Mouse (Mus musculus) CD4-positive, CD25-positive, alpha-beta regulatory T cell, adult 9 weeks (primary cell): ENCODE results near the gene Olfr1170. TPM values are rescaled to one million over a fixed set of nuclear protein-coding genes. Genes with fewer than 3 reads are reported as not detected.

Experiments
- polyA plus RNA-seq: library from polyadenylated mRNA; unstranded; fragments of 100-300 nt; shearing (Covaris generic); gene quantifications from one replicate; pipeline ENCODE4 v1.2.1, GENCODE M21; 2017

Gene Olfr1170
- polyA plus RNA-seq: not detected

GRCm38 (mm10) chr2:88228234-88228633 is at the start of gene Olfr1170:
Gene Olfr1170 (minus strand): TSS chr2:88228334.

GRCm38 (mm10) chr2:88181580-88181979 is 46.6 kb downstream of the Olfr1170 start, which contains the start of gene Olfr1168:
Gene Olfr1168 (plus strand): TSS chr2:88181880.

Other genes starting within 250 kb of the Olfr1170 start
- gene Olfr1158, start 238.2 kb downstream of the Olfr1170 start, polyA plus RNA-seq: not detected
- gene Olfr1160, start 220.1 kb downstream of the Olfr1170 start, polyA plus RNA-seq: not detected
- not detected for gene Olfr1161, start 205.6 kb downstream of the Olfr1170 start, polyA plus RNA-seq
- not detected for gene Olfr73, start 190.6 kb downstream of the Olfr1170 start, polyA plus RNA-seq
- not detected for gene Olfr1162, start 177.2 kb downstream of the Olfr1170 start, polyA plus RNA-seq
- not detected for gene Olfr1163, start 156.5 kb downstream of the Olfr1170 start, polyA plus RNA-seq
- not detected for gene Olfr1164, start 134.4 kb downstream of the Olfr1170 start, polyA plus RNA-seq
- gene Olfr1166, start 100.1 kb downstream of the Olfr1170 start, polyA plus RNA-seq: not detected
- not detected for gene Olfr1167, start 73.1 kb downstream of the Olfr1170 start, polyA plus RNA-seq
- not detected for gene Olfr1168, start 46.5 kb downstream of the Olfr1170 start, polyA plus RNA-seq
- not detected for gene Olfr1173, start 51.5 kb upstream of the Olfr1170 start, polyA plus RNA-seq
- gene Olfr1174-ps, start 86.8 kb upstream of the Olfr1170 start, polyA plus RNA-seq: not detected
- not detected for gene Olfr1175-ps, start 98.9 kb upstream of the Olfr1170 start, polyA plus RNA-seq
- gene Olfr1176, start 108.4 kb upstream of the Olfr1170 start, polyA plus RNA-seq: not detected
- not detected for gene Olfr1177-ps, start 118.2 kb upstream of the Olfr1170 start, polyA plus RNA-seq
- not detected for gene Olfr1178, start 158.7 kb upstream of the Olfr1170 start, polyA plus RNA-seq
- not detected for gene Olfr1179, start 178.1 kb upstream of the Olfr1170 start, polyA plus RNA-seq
- not detected for gene Olfr1180, start 190.8 kb upstream of the Olfr1170 start, polyA plus RNA-seq
- not detected for gene Olfr1181, start 197.8 kb upstream of the Olfr1170 start, polyA plus RNA-seq
- gene Gm13757, start 220.8 kb upstream of the Olfr1170 start, polyA plus RNA-seq: not detected
- gene Olfr1183, start 226.5 kb upstream of the Olfr1170 start, polyA plus RNA-seq: 0.04 TPM